Mouse (Mus musculus) heart, postnatal 0 days (tissue): ENCODE data around the gene A930033H14Rik.

Source experiments
- CTCF ChIP-seq: IDR thresholded peaks from 2 replicates; pipeline ENCODE4 v1.5.1; 2016; ENCODE audit warnings: antibody characterized with exemption, control low read depth, low read depth
- EP300 ChIP-seq: IDR thresholded peaks from 2 replicates; pipeline ENCODE4 v1.6.1; 2016; ENCODE audit warnings: antibody characterized with exemption, low read depth

- TF ChIP-seq CTCF: no peak
- TF ChIP-seq EP300: no peak
Observed at GRCm38 (mm10) chr10:69246762-69247161, 33.9 kb upstream of the A930033H14Rik start.
